Mouse (Mus musculus) cortical plate, adult 2 months (tissue): ENCODE results near the gene Fam205c. TPM values are rescaled to one million over a fixed set of nuclear protein-coding genes. Genes with fewer than 3 reads are reported as not detected.

ENCODE experiments used
- H3K27ac ChIP-seq: fragments of 200-500 bp; 2 replicates; pipeline ENCODE4 v1.5.1; 2012; ENCODE audit warnings: low read length, control low read depth, inconsistent platforms; ENCODE audit not compliant: insufficient read depth
- H3K4me1 ChIP-seq: fragments of 200-500 bp; 2 replicates; pipeline ENCODE4 v1.6.1; 2011; ENCODE audit warnings: low read length; ENCODE audit not compliant: control insufficient read depth, insufficient read depth
- H3K4me3 ChIP-seq: fragments of 200-500 bp; 2 replicates; pipeline ENCODE4 v1.5.1; 2011; ENCODE audit warnings: mild to moderate bottlenecking, low read length, control low read depth; ENCODE audit not compliant: insufficient read depth
- CTCF ChIP-seq: fragments of 200-500 bp; IDR thresholded peaks from 2 replicates; pipeline ENCODE4 v1.5.1; 2011; ENCODE audit warnings: mild to moderate bottlenecking, control low read depth, low read length; ENCODE audit not compliant: insufficient read depth; ENCODE audit errors: extremely low read depth
- POLR2A ChIP-seq: fragments of 200-500 bp; IDR thresholded peaks from 2 replicates; pipeline ENCODE4 v1.6.1; 2011; ENCODE audit warnings: mild to moderate bottlenecking, low read length, control low read depth; ENCODE audit not compliant: insufficient read depth; ENCODE audit errors: extremely low read depth
- polyA plus RNA-seq: library from polyadenylated mRNA; depleted of rRNA; stranded (reverse); fragments of >200 nt; gene quantifications from 2 replicates; pipeline ENCODE4 v1.2.3, GENCODE M21; 2012

Gene Fam205c
- polyA plus RNA-seq, 1 experiment: not detected

DNA sequence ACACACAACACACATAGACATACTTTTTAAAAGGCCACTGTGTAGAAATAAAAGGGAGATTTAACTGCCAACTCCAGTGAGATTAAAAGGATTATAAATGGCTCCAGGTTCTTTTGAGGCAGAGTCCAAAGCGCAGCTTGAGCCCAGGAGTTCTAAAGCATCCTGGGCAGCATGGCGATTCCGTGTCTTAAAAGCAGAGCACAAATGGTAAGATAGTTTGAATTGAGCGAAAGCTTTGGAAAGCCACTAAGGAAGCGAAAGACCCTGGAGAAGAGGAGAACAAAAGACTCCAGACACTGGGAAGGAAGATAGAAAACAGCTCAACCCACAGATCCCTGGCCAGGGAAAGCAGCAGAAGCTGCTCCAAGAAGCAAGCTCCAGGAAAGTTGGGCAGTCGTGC lies 30.9 kb upstream of the Fam205c start:
- no peak for TF ChIP-seq POLR2A
- no peak for TF ChIP-seq CTCF
- no peak overlapping the region for H3K27ac ChIP-seq
- no peak overlapping the region for H3K4me3 ChIP-seq

DNA sequence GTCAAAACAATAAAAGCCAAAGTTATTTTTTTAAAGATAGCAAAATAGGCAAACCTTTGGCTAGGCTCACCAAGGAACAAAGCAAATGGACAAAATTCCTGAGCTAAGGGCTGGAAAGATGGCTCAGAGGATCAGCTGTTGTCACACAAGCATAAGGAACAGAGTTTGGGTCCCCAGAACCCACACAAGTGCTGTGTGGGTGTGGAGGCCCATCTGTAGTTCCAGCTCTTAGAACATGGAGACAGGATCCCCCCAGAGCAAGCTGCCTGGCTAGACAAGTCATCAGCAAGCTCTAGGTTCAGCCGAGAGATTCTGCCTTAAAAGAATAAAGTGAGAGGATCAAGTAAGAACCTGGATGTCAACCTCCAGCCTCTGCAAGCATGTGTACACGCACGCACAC lies 30.5 kb upstream of the Fam205c start:
- TF ChIP-seq CTCF: no peak
- no peak for TF ChIP-seq POLR2A
- H3K4me3 ChIP-seq: no peak overlapping the region
- H3K27ac ChIP-seq: no peak overlapping the region
- peaks cover 8% of the 10 kb centered on the region for H3K4me1 ChIP-seq

More for the DNA sequence above, 30.9 kb upstream of the Fam205c start:
- H3K4me1 ChIP-seq: peaks cover 8% of the 10 kb centered on the region

DNA sequence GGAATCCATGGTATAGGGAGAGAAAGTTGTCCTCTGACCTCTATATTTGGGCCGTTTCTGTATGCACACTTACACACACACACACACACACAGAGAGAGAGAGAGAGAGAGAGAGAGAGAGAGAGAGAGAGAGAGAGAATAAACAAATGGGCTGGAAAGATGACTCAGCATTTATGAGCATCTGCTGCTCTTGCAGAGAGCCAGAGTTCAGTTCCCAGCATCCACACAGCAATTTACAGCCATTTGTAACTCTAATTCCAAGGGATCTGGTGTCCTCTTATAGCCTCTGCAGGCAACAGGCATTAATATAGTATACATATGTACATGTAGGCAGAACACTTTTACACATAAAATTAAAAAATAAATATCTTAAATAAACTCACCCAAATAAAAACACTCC lies 29.9 kb upstream of the Fam205c start:
- H3K4me3 ChIP-seq: no peak overlapping the region
- TF ChIP-seq CTCF (no peak), POLR2A (no peak)
- H3K27ac ChIP-seq: no peak overlapping the region
- H3K4me1 ChIP-seq: peaks cover 8% of the 10 kb centered on the region

DNA sequence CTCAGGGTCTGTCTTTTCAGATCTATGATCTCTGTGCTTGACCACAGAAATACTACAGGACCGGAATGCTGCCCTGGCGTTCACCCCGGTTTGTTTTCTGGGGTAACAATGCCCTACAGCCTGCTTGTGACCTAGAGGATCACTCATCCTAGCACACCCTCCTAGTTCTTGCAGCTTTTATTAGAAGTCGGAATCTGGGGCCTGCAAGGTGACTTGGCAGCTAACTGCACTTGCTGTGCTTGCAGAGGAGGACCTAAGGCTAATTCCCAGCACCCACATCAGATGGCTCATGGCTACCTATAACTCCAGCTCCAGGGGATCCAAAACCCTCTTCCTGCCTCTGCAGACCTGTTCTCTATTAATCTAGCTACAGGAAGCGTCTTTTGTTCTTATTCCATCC lies 28.7 kb upstream of the Fam205c start:
- TF ChIP-seq POLR2A (no peak), CTCF (no peak)
- peak overlapping the region; percentile 53; the same call in 1 of the 2 replicates for H3K27ac ChIP-seq
- H3K4me1 ChIP-seq: peaks cover 8% of the 10 kb centered on the region
- H3K4me3 ChIP-seq: no peak overlapping the region

DNA sequence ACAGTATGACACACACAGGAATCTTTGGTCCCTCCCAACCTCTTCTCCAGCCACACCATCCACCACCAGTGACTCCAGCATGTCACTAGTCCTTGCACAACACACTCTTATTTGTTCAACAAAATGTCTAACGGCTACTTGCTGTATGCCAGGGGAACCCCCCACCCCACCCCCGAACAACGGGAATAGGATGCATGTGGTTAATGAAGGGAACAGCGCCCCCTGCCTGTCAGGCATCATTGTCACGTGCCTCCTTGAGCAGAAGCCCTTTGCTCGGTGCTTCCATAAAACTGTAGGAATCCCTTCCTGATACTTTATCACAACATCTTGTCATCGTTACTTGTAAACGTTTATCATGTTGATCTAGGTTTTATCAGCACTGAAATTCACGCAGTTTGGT lies 28.1 kb upstream of the Fam205c start:
- Histone ChIP-seq H3K4me3 (no peak overlapping the region), H3K27ac (0 out of 2 replicates have a peak overlapping the region, but pooled peaks have one; percentile 53), H3K4me1 (peaks cover 8% of the 10 kb centered on the region)
- TF ChIP-seq POLR2A (no peak), CTCF (peak; percentile 47)

DNA sequence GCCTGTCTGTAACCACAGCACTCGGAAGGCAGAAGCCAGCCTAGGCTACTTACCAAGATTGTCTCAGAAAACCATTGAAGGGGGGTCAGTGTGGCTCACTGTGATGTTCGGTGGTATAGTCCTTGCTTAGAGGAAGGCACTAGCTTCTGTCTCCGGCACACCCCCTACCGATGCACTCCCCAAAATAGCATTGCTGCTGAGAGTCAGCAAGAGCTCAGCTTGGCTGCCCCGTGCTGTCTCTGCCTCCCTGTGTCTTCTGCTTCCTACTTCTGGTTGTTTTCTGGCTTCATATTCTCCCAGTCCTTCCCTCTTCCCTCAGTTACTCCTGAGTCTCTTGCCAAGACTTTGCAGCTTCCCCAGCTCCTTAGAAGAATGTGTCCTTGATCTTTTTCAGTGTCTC lies 26.8 kb upstream of the Fam205c start:
- Histone ChIP-seq H3K27ac (peak overlapping the region; percentile 68), H3K4me3 (no peak overlapping the region), H3K4me1 (peaks cover 8% of the 10 kb centered on the region)
- TF ChIP-seq POLR2A (peak; percentile 57; the same call in 1 of the 2 replicates), CTCF (no peak)

DNA sequence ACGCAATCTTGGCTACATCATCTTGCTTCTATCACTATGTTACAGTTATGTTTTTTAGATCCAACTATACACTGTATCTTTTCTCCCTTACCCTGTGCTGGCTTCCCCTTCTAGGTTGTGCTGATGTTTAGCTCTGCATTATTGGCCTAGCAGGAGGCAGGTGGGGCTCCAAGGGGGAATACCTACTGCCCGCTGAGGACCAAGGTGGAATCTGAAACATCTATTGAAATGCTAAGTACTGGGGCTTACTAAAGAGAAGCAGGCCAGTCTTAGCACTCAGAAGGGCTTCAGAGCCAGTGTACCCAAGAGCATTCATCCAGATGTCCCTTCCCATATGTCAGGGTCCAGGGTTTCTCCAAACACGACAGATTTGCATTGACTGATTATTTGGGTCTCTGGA lies 24.9 kb upstream of the Fam205c start:
- Histone ChIP-seq H3K27ac (no peak overlapping the region), H3K4me3 (no peak overlapping the region), H3K4me1 (peaks cover 8% of the 10 kb centered on the region)
- TF ChIP-seq CTCF (no peak), POLR2A (no peak)

DNA sequence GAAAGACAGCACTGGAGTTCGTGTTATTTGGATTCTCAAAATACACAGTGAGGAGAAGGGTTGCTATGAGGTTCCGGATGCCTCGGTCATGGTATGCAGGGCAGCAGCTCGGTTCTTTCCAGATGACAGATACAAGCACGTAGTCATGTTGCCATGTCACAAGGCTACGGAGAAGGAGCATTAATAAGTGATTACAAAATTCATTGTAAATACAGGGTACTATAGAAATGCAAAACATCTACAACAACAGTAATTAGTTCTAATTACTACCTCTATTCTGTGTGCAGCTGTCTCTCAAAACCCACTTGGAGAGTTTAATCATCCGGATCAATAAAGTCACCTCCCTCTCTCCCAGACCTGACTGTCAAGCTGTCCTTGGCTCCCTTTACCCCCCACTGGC lies 21.1 kb upstream of the Fam205c start:
- Histone ChIP-seq H3K27ac (no peak overlapping the region), H3K4me3 (no peak overlapping the region), H3K4me1 (no peaks in the 10 kb centered on the region)
- TF ChIP-seq CTCF (no peak), POLR2A (no peak)

DNA sequence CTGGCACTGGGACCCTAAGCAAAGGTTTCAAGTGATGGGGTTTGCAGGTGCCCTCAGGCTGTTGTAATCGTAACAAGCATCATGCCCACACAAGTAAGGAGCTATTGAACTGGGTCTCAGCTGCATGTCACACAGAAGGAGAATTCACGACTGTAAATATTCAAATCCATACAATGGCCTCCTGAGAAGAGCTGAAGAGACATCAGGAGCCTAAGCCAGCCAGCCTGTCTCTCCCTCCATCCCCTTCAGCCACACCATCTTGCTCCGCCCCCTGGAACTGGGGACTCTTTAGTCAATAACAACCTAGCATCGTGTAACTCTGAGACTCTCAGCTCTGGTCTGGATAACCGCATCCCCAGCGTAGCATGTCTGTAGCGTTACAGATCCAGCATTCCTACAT lies 17.1 kb upstream of the Fam205c start:
- Histone ChIP-seq H3K4me3 (no peak overlapping the region), H3K4me1 (no peaks in the 10 kb centered on the region; the same call in 1 of the 2 replicates), H3K27ac (no peak overlapping the region)
- no peak for TF ChIP-seq CTCF
- no peak for TF ChIP-seq POLR2A

DNA sequence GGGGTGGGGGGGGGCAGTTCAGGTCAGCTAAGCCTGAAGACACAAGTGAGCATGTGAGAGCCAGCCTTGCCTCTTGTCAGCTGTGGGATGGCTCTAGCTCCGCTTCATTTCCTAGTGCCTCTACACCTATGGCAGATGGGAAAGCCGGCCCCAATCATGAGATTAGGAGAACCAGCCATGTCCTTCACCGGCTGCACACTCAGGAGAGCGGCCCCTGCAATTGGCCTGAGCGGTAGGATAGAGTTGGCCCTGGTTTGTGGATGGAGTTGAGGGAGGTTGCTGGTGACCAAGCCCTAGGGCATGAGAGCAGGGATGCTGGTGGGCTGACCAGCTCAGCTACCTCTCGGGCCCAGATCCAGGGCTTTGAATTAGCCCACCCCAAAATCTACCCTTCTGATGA lies 14.8 kb upstream of the Fam205c start:
- Histone ChIP-seq H3K4me3 (no peak overlapping the region), H3K27ac (no peak overlapping the region), H3K4me1 (no peaks in the 10 kb centered on the region; the same call in 1 of the 2 replicates)
- TF ChIP-seq CTCF: no peak
- TF ChIP-seq POLR2A: no peak

DNA sequence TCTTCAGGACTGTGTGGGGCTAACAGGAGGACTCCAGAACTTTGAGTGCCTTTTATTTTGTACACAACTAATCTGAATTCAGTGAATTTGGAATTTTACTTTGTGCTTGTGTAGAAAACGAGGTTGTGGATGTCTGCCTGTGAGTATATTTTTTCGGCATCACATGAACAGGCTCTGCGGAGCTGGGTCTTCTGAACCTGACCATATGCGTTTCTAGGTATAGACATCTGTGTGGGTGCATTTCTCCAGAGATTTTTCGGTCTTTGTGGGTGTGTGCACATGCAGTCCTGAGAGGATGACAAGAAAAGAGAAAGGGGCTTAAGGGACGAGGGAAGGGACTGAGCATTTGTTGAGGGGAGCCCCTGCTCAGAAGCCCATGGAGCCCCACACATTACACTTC lies 12.9 kb upstream of the Fam205c start:
- peak overlapping the region; percentile 48; the same call in 1 of the 2 replicates for H3K27ac ChIP-seq
- TF ChIP-seq CTCF (no peak), POLR2A (no peak)
- no peaks in the 10 kb centered on the region; the same call in 1 of the 2 replicates for H3K4me1 ChIP-seq
- no peak overlapping the region for H3K4me3 ChIP-seq

DNA sequence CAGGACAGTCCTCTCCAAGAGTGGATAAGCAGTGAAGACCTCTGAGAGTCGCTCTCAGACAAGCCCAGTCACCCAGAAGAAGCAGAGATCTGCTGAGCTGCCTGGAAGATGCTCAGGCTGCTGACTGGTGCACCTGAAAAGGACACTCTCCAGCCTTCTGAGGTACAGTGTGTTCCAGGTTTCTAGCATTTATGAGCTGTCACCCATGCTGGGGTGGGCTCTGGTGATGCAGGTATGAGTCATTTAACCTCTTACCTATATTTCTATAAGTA lies 6.6 kb upstream of the Fam205c start:
- Histone ChIP-seq H3K4me1 (no peaks in the 10 kb centered on the region), H3K4me3 (no peak overlapping the region), H3K27ac (no peak overlapping the region)
- no peak for TF ChIP-seq POLR2A
- TF ChIP-seq CTCF: no peak
